Mouse (Mus musculus): ENCODE data around the gene 4921507P07Rik.
"Not testable (repeated sequence)": the region's sequence is repeated elsewhere in the genome, so short reads cannot be mapped to it uniquely, and the experiment has no call there.

The 4921507P07Rik gene

DNA sequence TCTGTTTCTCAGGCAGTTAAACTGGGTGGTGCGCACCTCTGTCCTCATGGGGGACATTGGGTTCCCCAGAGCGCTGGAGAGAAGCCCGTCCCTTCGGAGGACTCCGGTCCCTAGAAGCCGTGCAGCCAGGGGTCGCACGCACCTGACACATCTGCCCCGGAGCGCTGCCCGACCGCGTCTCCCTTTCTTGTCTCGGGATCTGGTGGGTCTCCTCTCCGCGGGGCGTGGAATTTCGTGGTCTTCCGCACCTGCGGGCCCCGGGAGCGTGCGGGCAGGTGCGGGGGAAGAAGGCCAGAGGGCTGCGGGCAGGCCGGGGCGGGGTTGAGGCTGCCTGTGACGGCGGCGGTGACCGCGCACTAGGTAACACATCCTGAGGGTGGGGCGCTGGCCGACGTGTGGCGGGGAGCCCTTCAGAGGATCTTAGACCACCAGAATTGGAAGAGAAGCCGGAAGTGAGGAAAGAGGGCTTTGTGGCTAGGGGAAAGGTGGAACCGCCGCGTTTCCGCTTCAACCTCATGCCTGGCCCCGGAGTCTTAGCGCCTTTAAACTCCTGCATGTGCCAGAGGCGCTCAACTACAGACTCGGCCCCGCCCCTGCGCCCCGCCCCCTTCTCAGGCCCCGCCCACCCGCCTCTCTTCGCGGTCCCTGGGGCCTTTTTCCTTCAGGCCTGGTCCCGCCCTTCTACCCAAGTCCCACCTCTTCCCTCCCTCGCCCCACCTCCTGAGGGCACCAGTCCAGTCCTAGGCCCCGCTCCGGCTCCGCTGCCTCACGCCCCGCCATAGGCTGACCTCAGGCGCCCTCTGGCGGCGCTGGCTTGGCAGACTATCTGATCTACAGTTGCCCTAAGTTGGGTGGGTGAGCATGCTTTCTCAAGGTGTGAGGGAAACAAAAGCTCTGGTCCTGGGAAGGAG is at the start of gene 4921507P07Rik:
4921507P07Rik (minus strand) TSS at position 332 of the 911 bp plus-strand sequence.
- DNase-seq (ENCODE audit: low spot score in 2 of 2) = peak; percentile 93 to 96

DNA sequence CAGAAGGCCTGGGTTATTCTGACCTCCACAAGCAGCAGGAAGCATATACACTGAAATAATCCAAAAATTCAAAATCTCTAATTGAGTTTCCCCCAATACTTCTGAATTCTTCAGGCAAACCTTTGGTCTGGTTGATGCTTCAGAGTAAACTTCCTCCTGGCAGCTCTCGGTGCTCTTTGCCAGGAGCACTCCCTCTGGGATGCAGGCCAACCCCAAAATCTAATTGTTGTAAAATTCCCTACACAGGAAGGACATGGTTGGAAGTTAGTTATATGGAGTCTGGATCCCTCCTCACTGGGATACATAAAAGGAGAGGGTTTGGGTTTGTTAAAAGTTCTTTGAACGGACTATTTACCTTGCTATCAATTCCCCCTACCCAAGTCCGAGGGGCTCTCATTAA is 48.3 kb upstream of the 4921507P07Rik start:
- no peak for DNase-seq (ENCODE audit: low spot score in 2 of 2)

DNA sequence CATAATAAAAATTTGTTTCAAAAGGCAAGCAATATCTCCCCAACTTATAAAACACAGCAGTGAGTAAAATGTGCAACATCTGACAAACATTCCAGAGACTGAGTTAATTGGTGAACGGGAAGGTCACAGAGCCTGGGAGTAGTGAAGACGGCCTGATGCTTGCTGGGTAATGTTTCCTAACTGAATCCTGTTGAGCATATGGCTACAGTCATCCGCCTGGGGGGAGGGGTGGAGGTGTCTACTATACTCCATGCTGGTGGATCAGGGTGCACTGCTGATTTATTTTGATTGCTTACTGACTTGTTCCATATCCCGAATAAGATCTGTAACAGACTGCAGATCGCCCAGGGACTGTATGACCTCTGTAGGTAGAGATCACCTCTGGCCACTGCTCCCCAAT is 45.5 kb upstream of the 4921507P07Rik start:
- no peak for DNase-seq (ENCODE audit: low spot score in 2 of 2)

DNA sequence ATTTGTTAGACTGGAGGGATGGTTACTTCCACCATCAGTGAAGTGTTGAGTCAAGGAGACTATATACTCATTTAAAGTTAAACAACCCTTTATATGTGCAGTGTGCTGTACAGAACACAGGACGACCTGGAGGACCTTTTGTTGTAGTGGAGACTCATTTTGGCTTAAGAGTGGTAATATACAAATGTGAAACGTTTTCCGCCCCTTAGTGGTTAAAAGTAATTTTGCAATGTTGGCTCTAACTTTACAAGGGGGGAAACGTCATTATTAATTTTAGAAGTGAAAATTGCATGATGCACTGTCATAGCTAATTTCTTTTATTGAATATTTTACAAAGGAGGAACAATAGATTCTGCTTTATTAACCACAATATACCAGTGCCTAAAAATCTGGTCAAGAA is 43.9 kb upstream of the 4921507P07Rik start:
- no peak for DNase-seq (ENCODE audit: low spot score in 2 of 2)

DNA sequence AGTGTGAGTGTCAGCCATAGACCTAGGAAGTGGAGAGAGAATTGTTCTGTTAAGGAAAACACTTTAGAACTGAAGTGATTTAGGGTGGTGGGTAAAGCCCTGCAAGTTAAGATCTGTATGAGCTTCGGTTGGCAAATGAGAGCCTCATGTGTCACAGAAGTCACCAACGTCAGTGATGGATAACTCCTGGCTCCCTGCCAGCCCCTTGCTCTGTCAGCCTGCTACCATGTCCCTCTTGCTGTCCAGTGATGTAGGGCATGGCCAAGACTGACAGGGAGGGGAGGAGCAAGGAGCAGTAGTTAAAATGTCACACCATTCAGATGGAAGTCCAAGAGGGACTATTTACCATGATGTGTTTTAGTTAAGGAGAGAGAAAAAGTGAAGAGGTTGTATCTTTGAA is 43.2 kb upstream of the 4921507P07Rik start:
- no peak for DNase-seq (ENCODE audit: low spot score in 2 of 2)

DNA sequence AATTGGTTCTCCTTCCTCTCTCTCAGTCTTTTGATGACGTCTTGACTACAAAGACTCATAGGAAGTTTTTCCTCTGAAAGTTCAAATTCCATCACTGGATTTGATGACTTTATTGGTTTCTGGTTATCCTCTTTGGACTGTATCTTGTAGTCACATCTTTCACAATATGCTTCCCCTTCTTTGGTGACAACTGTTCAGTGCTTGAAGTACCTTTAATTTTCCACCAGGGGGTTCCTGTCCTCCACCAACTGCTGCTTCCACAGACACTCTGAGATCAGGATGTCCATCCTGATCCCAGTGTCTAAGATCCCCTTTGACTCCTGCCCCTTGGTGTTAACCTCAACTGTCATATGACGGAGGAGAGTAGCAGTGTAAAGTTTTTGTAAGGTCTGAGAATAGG is 29.7 kb upstream of the 4921507P07Rik start:
- not testable (repeated sequence) for DNase-seq (ENCODE audit: low spot score in 2 of 2)

DNA sequence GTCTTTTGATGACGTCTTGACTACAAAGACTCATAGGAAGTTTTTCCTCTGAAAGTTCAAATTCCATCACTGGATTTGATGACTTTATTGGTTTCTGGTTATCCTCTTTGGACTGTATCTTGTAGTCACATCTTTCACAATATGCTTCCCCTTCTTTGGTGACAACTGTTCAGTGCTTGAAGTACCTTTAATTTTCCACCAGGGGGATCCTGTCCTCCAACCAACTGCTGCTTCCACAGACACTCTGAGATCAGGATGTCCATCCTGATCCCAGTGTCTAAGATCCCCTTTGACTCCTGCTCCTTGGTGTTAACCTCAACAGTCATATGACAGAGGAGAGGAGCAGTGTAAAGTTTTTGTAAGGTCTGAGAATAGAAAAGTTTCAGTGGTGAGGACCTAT is 21.8 kb upstream of the 4921507P07Rik start:
- not testable (repeated sequence) for DNase-seq (ENCODE audit: low spot score in 2 of 2)

DNA sequence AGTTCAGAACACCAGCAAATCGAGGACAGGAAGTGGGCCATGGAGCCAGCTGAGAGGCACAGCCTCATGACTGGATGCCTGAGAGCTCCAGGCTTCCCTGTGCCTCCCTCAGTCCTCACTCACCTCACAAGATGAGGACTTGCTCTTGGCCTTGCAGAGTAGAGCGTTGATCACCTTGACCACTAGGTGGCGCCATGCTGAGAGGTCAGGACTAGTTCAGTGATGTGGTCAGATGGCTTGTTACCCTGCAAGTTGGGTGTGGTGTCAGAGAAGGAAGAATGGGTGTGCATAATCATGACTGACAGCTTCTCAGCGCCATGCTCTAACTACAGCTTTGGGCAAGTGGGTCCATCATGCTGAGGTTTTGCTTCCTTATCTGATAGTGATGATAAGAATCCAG is 5.2 kb upstream of the 4921507P07Rik start:
- peak; percentile 56 to 83 for DNase-seq (ENCODE audit: low spot score in 2 of 2)

DNA sequence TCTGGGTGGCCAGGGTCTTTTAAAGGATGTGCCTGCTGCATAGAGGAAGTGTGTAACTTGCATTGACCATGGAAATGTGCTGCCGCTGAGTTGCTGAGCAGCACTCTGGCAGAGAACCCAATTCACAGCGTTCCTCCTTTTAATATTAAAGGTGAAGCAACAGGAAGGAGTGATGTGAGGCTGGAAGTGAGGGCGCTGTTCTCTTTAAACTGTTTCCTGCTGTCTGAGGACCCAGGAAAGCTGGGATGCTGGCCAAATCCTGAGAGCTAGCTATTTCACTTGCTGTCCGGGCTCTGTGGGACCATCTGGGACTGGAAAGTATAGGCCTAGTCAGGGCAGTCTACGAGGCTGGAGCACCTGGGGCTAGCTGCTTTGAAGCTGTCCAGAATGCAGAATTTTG is 2.1 kb upstream of the 4921507P07Rik start:
- no peak for DNase-seq (ENCODE audit: low spot score in 2 of 2)

DNA sequence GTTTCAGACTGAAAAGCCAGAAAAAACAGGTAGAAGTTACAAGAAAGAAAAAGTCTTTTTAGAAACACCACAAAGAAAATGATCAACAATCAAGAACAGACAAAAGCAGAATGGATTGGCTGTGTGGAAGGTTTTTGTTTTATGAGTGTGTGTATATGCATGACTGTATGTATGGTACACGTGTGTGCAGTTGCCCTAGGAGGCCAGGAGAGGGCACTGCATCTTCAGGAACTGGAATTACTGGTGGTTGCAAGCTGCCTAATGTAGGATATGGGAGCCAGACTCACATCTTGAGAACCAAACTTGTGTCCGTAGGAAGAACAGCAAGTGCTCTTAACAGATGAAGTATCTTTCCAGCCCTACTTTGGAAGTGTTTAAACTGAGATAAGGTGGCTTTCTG is 2.1 kb downstream of the 4921507P07Rik start:
- no peak for DNase-seq (ENCODE audit: low spot score in 2 of 2)

DNA sequence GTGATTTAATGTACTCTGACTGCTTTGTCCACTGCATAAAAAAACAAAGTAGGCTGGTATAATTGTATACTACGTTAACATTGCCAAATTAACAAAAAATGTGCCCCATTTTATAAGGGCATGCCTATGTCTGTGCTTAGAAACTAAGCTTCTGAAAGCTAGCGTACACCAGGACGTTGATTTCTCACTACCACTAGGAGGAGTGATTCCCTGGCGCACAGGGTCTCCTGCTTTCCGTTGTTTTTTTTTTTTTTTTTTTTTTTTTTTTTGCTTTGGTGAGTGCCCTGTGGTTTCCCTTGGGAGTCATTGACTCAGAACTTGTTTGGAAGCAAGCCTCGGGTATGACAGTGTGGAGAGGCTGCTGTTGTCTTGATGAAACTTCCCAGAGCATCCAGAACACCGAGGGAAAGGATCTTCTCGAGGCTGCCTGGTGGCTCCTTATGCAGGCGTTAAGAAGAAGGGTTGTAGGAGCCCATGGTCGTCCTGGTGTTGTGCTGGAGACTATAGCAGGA is 3.0 kb downstream of the 4921507P07Rik start:
- no peak for DNase-seq (ENCODE audit: low spot score in 2 of 2)

DNA sequence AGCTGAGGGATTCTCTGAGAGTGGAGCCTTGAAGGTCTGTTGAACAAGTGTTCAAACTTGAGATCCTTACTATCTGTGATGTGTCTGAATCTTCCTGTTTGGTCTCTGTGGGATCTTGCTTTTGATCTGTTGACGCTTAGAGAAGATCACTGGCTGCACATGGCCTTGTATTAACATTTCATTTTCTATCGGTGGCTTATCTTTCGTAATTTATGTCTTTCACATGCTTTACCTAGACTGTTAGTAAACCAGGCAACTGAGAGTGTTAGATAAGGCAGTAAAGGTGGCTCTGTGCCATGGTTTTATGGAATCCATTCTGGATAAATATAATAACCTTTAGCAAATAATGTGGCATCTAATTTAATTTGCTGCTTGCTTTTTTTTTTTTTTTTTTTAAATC is 6.2 kb downstream of the 4921507P07Rik start:
- DNase-seq (ENCODE audit: low spot score in 2 of 2) = no peak

DNA sequence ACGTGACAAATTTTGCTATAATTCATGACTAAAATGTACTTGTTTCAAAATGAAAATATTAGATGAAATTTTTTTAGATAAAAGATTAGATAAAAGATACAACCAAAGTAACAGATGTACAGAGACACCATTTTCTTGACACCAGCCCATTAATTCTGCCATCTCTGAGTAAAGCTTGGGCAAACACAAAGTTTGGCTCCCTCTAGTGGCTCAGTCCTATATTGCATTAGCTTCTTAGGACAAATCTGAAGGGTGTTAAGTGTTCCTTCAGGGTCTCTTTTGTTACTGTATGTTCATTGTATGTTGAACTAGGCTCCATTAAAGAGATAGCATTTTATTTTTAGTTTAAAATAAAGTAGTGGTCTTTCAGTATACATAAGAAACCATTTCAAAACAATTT is 8.2 kb downstream of the 4921507P07Rik start:
- DNase-seq (ENCODE audit: low spot score in 2 of 2) = peak; percentile 54 to 79

DNA sequence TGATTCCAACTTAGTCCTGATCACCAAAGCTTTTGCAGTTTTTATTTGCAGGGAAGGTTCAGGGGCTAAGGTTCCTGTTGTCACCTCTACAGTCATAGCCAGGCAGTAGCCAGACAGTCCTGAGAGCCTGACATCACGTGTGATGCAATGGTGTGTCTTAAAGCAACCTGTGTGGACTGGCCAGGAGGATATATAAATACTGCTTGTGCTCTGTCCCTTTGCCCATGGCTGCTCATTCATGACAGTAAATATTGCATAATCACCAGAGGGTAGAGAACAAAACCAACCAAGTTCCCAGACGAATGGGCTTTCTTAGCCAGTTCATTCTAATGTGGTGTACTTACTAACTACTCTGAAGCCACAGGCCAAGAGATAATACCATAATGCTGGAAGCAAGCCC is 9.0 kb downstream of the 4921507P07Rik start:
- no peak for DNase-seq (ENCODE audit: low spot score in 2 of 2)

DNA sequence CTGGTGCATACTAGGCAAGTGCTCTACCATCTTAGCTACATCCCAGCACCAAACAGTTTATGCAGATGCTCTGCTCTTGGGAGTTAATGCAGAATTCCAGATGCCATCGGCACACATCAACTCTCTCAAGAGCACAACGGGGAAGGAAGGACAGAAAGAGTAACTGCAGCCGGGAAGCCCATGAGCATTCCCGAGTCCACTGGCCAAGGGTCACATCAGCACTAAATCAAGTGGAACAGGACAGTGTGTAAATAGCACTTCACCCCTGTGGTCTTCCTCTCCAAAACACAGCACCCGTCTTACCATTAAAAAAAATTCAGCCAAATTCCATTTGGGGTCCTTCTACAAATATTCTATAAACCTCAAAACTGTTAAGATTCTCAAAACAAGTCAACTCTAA is 10.1 kb downstream of the 4921507P07Rik start:
- no peak for DNase-seq (ENCODE audit: low spot score in 2 of 2)

DNA sequence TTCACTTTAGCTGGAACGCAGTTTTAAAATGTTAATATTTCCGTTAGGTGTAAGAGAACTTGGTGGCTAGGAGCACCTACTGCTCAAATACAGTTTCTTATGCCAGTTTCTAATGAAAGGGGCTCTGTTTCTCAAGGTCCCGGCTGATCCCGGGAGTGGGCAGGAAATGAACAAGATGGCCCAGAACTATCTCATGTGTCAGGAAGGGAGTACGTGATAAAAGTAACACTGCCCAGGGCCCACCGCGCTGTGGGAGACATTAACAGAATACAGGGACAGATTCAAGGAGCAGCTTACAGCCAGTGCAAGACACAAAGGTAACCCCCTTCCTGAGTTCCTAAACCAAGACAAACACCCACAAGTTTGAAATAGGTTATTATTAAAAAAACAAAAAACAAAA is 10.7 kb downstream of the 4921507P07Rik start:
- DNase-seq (ENCODE audit: low spot score in 2 of 2) = no peak

DNA sequence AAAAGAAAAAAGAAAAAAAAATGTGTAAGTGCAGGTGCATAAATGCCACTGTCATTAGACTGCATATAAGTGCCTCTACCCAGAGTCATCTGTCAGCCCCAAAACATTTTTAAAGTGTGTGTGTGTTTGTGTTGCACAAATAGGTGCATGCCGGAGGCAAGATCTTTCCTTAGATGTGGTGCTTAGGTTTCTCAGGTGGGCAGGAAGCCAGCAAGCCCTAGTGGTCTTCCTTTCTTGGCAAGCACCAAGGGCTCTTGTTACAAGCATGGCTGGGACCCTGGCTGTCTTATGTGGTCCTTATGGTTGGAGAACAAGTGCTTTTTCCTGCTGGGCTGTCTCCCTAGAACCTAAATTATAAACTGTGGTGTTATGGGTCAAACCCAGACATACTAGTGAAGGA is 24.8 kb downstream of the 4921507P07Rik start:
- DNase-seq (ENCODE audit: low spot score in 2 of 2) = no peak

DNA sequence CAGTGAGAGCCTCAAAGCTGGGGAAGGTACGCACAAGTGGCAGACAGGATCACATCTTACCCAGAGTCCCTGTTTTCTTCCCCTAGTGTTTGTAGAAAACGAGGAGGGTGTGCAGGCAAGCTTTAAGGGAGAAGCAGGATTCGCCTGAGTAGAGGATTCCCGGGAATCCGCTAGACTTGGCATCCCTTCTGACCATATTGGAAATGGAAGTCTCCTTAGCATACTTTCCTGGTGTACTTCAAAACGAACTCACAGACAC is 29.5 kb downstream of the 4921507P07Rik start:
- DNase-seq (ENCODE audit: low spot score in 2 of 2) = no peak

DNA sequence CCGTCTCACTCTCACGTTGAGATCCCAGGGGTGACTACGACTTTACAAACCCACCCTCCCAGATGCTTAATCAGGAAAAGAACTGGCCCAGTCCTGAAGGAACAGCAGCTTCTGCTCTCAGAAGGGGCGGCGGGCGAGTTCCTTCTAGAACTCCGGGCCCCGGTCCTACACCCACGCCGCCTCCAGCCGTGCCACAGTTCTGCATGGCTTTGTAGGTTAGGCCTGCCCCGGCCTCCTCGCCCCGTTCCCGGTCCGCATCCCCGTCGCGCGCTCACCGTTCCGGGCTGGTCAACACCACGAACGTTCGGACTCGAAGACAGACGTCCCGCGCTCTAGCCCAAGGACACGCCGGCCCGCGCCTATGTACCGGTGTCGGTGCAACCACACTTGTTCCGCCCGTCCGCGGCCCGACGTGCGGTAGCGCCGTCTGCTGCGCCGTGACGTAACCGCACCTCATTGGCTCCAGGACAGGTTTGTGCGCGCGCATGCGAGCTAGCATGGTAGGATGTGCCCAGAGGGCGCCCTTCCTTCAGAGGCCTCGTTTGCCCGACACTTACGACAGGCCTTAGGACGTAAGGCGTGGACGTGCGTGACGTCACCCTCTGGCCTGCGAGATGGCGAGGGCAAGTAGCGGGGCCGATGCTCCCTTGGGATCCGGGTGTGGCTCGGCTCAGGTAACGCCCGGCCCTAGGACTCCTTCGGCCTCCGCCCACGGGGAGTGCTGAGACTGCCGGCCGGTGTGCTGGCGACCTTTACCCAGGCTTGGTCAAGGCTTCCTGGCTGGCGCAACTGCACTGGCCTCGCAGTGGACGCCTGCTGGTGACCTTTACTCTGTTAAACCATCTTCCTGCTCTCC is 30.1 kb downstream of the 4921507P07Rik start, which contains the start of gene Cycs:
Cycs (minus strand) TSS at position 398 of the 856 bp plus-strand sequence.
- peak; percentile 100 for DNase-seq (ENCODE audit: low spot score in 2 of 2)

DNA sequence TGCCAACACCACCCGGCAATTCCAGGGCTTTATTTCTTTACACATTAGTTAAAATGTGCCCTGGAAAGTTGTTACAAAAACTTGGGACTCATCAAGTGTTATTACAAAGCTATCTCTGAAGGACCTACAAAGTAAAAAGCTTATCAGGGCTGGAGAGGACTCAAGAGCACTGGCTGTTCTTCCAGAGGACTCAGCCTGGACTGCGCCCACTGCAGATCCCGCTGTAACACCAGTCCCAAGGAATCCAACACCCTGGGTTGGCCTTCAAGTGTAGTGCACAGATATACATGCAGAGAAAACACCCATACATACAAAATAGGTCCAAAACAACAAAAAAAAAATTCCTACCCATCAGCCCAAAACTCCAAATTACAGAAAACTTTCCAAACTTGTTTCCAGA is 32.8 kb downstream of the 4921507P07Rik start:
- DNase-seq (ENCODE audit: low spot score in 2 of 2) = no peak

DNA sequence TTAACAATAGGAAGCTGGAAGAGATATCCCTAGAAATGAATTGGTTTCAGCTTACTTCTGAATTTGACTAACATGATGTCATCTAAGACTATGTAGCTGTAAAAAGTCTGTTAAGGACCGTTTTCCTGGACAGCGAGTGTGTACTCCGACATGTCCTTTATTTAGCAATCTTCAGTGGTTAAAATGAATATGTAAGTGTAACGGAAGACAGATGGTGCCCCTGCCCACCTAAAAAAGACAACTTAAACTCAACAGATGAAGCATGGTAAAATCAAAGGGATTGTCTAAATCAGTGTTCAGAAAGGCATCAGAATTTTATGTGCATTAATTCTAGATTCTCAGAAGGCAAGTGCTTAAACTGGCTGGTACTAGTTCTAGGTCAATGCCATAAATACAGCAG is 34.0 kb downstream of the 4921507P07Rik start:
- DNase-seq (ENCODE audit: low spot score in 2 of 2) = no peak

DNA sequence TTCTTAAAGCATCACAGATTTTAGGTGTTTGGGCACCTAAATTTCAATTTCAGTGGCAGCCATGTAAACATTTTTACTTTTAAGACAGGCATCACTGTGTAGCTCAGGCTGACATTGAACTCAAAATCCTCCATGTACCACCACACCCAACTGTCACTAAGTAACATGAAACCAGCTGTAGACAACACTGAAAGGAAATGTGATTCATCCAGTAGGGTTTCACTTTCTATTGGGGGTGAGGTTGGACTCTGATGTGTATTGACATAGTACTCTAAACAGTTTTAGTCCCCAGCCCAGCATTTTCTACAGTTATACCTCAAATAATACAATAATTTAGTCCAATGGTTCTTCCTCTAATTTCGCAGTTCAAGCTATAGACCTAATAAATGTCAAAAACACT is 35.7 kb downstream of the 4921507P07Rik start:
- no peak for DNase-seq (ENCODE audit: low spot score in 2 of 2)

DNA sequence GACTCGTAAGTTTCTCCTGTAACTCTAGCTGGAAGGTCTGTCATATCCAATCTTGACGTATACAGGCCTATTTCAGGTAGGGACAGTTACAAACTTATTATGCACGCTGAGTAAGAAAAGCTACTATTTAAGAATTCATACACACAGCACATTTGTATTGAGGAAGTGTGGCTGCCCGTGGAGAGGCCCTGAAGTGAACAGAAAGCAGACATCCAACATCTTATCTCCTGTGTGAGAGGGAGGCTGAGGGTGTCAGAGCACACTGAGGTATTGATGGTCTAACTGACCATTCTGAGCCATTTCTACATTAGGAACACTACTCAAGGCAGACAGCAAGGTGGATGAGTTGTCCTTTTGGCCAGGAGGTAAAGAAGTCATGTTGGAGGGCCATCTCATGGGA is 37.6 kb downstream of the 4921507P07Rik start:
- no peak for DNase-seq (ENCODE audit: low spot score in 2 of 2)
